ENCODE assay signal across 10 mouse cellular contexts in genomic region chr17:37246715-37247114, GRCm38 (mm10). TPM values are rescaled to one million over a fixed set of nuclear protein-coding genes. Genes with fewer than 3 reads are reported as not detected.
DNase-seq lines count a peak whose midpoint lies in the region; ATAC-seq and TF ChIP-seq lines count a peak whose summit lies in the region.
"Had no signal": no experiment of that assay in that cellular context is flagged by ENCODE, and none has a peak within 500 bp of the region (broad histone marks: within the 10 kb centered on the region; RNA-seq: fewer than 3 reads in every experiment).

No protein-coding gene starts in this region.

- intact Hi-C loops in left cerebral cortex, postnatal 14 days (cut with DNase I): no loop called here

- H3K9ac ChIP-seq in intestine, embryonic 15.5 days: no peak overlapping the region
- H3K9ac ChIP-seq in intestine, postnatal 0 days (ENCODE audit: low read depth, low read length): no peak overlapping the region
- H3K9ac ChIP-seq: embryonic facial prominence, embryonic 12.5 days; lung, embryonic 15.5 days had no signal

- no peak for TF ChIP-seq POLR2A in kidney, adult 2 months (IDR thresholded peaks at IDR 0.05; ENCODE audit: low read depth, low read length)

- peak; percentile 53 for DNase-seq in MEL-GATA-1-ER (ENCODE audit: extremely low read depth, low read depth)
- peak; percentile 52 for DNase-seq in embryo, embryonic 10.5 days (ENCODE audit: low spot score)
- DNase-seq in kidney, adult 2 months: peak; percentile 59
- DNase-seq in left cerebral cortex, postnatal 14 days (ENCODE audit: low spot score in 2 of 2): peak; percentile 72 to 76
- DNase-seq in skeletal muscle tissue, adult 2 months (ENCODE audit: low read depth, low spot score): peak; percentile 40
- DNase-seq in gastrocnemius, postnatal 4 days (ENCODE audit: low spot score in 2 of 2): no peak

- no peak overlapping the region for H3K4me3 ChIP-seq in intestine, embryonic 15.5 days (replicated peaks)
- H3K4me3 ChIP-seq in intestine, postnatal 0 days (ENCODE audit: low read depth, low read length): no peak overlapping the region
- no peak overlapping the region for H3K4me3 ChIP-seq in kidney, adult 2 months (ENCODE audit: insufficient read depth, low read depth, low read length)
- H3K4me3 ChIP-seq: embryonic facial prominence, embryonic 12.5 days; lung, embryonic 15.5 days had no signal

- no peaks in the 10 kb centered on the region for H3K36me3 ChIP-seq in intestine, embryonic 15.5 days
- H3K36me3 ChIP-seq in intestine, postnatal 0 days (ENCODE audit: control insufficient read depth, insufficient read depth): no peaks in the 10 kb centered on the region
- H3K36me3 ChIP-seq in kidney, adult 2 months (ENCODE audit: control insufficient read depth, insufficient read depth, low read length): no peaks in the 10 kb centered on the region
- H3K36me3 ChIP-seq: embryonic facial prominence, embryonic 12.5 days; lung, embryonic 15.5 days had no signal

- no peaks in the 10 kb centered on the region for H3K27me3 ChIP-seq in intestine, embryonic 15.5 days (replicated peaks)
- H3K27me3 ChIP-seq in intestine, postnatal 0 days (replicated peaks; ENCODE audit: control insufficient read depth, insufficient read depth, low read length): no peaks in the 10 kb centered on the region
- no peaks in the 10 kb centered on the region for H3K27me3 ChIP-seq in kidney, adult 2 months (replicated peaks; ENCODE audit: control insufficient read depth, insufficient read depth, low read length)
- H3K27me3 ChIP-seq: embryonic facial prominence, embryonic 12.5 days; lung, embryonic 15.5 days had no signal

- no peak for TF ChIP-seq CTCF in intestine, postnatal 0 days (IDR thresholded peaks at IDR 0.05; ENCODE audit: low read depth)
- no peak for TF ChIP-seq CTCF in kidney, adult 2 months (conservative IDR thresholded peaks at IDR 0.05; ENCODE audit: insufficient read depth, insufficient read length, low read depth, low read length)

- no peak overlapping the region for H3K4me2 ChIP-seq in intestine, embryonic 15.5 days (replicated peaks)
- no peak overlapping the region for H3K4me2 ChIP-seq in intestine, postnatal 0 days (replicated peaks; ENCODE audit: low read depth)
- H3K4me2 ChIP-seq: embryonic facial prominence, embryonic 12.5 days; lung, embryonic 15.5 days had no signal

- ATAC-seq in intestine, embryonic 15.5 days: peak; percentile 41; the same call in 1 of the 2 replicates
- no peak for ATAC-seq in intestine, postnatal 0 days

- H3K9me3 ChIP-seq in intestine, embryonic 15.5 days: no peaks in the 10 kb centered on the region
- no peaks in the 10 kb centered on the region for H3K9me3 ChIP-seq in intestine, postnatal 0 days (ENCODE audit: control insufficient read depth)
- H3K9me3 ChIP-seq: embryonic facial prominence, embryonic 12.5 days; lung, embryonic 15.5 days had no signal

- WGBS in intestine, embryonic 15.5 days: 36% methylated on average over 5 of the region's 5 CpGs
- 42% methylated on average over 5 of the region's 5 CpGs for WGBS in intestine, postnatal 0 days
- WGBS in kidney, adult 2 months: 29% methylated on average over 5 of the region's 5 CpGs

- no peak overlapping the region for H3K27ac ChIP-seq in intestine, embryonic 15.5 days
- no peak overlapping the region for H3K27ac ChIP-seq in intestine, postnatal 0 days (ENCODE audit: low read depth, low read length)
- H3K27ac ChIP-seq in kidney, adult 2 months (ENCODE audit: insufficient read depth, low read depth, low read length): no peak overlapping the region
- H3K27ac ChIP-seq: embryonic facial prominence, embryonic 12.5 days; lung, embryonic 15.5 days had no signal

- no peaks in the 10 kb centered on the region for H3K4me1 ChIP-seq in intestine, embryonic 15.5 days (replicated peaks)
- H3K4me1 ChIP-seq in intestine, postnatal 0 days (replicated peaks; ENCODE audit: control insufficient read depth, insufficient read depth, low read length): no peaks in the 10 kb centered on the region
- H3K4me1 ChIP-seq in kidney, adult 2 months (ENCODE audit: control insufficient read depth, insufficient read depth, low read length): no peaks in the 10 kb centered on the region
- H3K4me1 ChIP-seq: embryonic facial prominence, embryonic 12.5 days; lung, embryonic 15.5 days had no signal

RNA-seq across cellular contexts. Expression of gene Olfr97, which starts 9.6 kb away (rescaled TPM):
- not detected in 2 replicates for polyA plus RNA-seq in intestine, embryonic 15.5 days (2015; fragmentation: Nextera tagmentation; extraction: Ambion mirVana)
- not detected in 2 replicates for polyA plus RNA-seq in intestine, postnatal 0 days (2015; fragmentation: Nextera tagmentation; extraction: Ambion mirVana)
- polyA plus RNA-seq in kidney, adult 2 months (2012; rRNA removed): not detected in 2 replicates
- not detected for total RNA-seq in left cerebral cortex, postnatal 14 days (2021)
- not detected for total RNA-seq in gastrocnemius, postnatal 4 days (2021)
- polyA plus RNA-seq: embryonic facial prominence, embryonic 12.5 days; lung, embryonic 15.5 days had no signal

RNA-seq across cellular contexts. Expression of gene Olfr98, which starts 16.8 kb away (rescaled TPM):
- not detected in 2 replicates for polyA plus RNA-seq in intestine, embryonic 15.5 days (2015; fragmentation: Nextera tagmentation; extraction: Ambion mirVana)
- not detected in 2 replicates for polyA plus RNA-seq in intestine, postnatal 0 days (2015; fragmentation: Nextera tagmentation; extraction: Ambion mirVana)
- not detected in 2 replicates for polyA plus RNA-seq in kidney, adult 2 months (2012; rRNA removed)
- not detected for total RNA-seq in left cerebral cortex, postnatal 14 days (2021)
- not detected for total RNA-seq in gastrocnemius, postnatal 4 days (2021)
- polyA plus RNA-seq: embryonic facial prominence, embryonic 12.5 days; lung, embryonic 15.5 days had no signal

RNA-seq across cellular contexts. Expression of gene H2-M3, which starts 23.3 kb away (rescaled TPM):
- 4.8 and 4.9 TPM in 2 replicates for polyA plus RNA-seq in intestine, embryonic 15.5 days (2015; fragmentation: Nextera tagmentation; extraction: Ambion mirVana)
- 2.9 and 3.4 TPM in 2 replicates for polyA plus RNA-seq in intestine, postnatal 0 days (2015; fragmentation: Nextera tagmentation; extraction: Ambion mirVana)
- polyA plus RNA-seq in kidney, adult 2 months (2012; rRNA removed): 4.0 and 6.0 TPM in 2 replicates
- 1 to 10 TPM; 2.7 to 4.1 TPM for total RNA-seq in left cerebral cortex, postnatal 14 days (2021)
- total RNA-seq in gastrocnemius, postnatal 4 days (2021): 1 to 10 TPM; 1.6 to 2.1 TPM

RNA-seq across cellular contexts. Expression of gene Olfr96, which starts 26.8 kb away (rescaled TPM):
- polyA plus RNA-seq in intestine, embryonic 15.5 days (2015; fragmentation: Nextera tagmentation; extraction: Ambion mirVana): not detected in 2 replicates
- polyA plus RNA-seq in intestine, postnatal 0 days (2015; fragmentation: Nextera tagmentation; extraction: Ambion mirVana): not detected in 2 replicates
- not detected in 2 replicates for polyA plus RNA-seq in kidney, adult 2 months (2012; rRNA removed)
- total RNA-seq in left cerebral cortex, postnatal 14 days (2021): not detected
- total RNA-seq in gastrocnemius, postnatal 4 days (2021): not detected
- polyA plus RNA-seq: embryonic facial prominence, embryonic 12.5 days; lung, embryonic 15.5 days had no signal

RNA-seq across cellular contexts. Expression of gene Olfr95, which starts 33.8 kb away (rescaled TPM):
- polyA plus RNA-seq in intestine, embryonic 15.5 days (2015; fragmentation: Nextera tagmentation; extraction: Ambion mirVana): not detected in 2 replicates
- polyA plus RNA-seq in intestine, postnatal 0 days (2015; fragmentation: Nextera tagmentation; extraction: Ambion mirVana): not detected in 2 replicates
- not detected in 2 replicates for polyA plus RNA-seq in kidney, adult 2 months (2012; rRNA removed)
- not detected for total RNA-seq in left cerebral cortex, postnatal 14 days (2021)
- total RNA-seq in gastrocnemius, postnatal 4 days (2021): not detected
- polyA plus RNA-seq: embryonic facial prominence, embryonic 12.5 days; lung, embryonic 15.5 days had no signal

Comparison
In these comparisons a context has a peak if more than half of its experiments do, and no peak if none do; other contexts are left out.
1. DNase-seq: peak in MEL-GATA-1-ER (single experiment), embryo, embryonic 10.5 days (single experiment), kidney, adult 2 months (single experiment), left cerebral cortex, postnatal 14 days (2 of 2) and skeletal muscle tissue, adult 2 months (single experiment); none in gastrocnemius, postnatal 4 days (0 of 2).